Mouse (Mus musculus): ENCODE measurements around the gene Galnt16. TPM values are rescaled to one million over a fixed set of nuclear protein-coding genes. Genes with fewer than 3 reads are reported as not detected.

Galnt16 gene
- total RNA-seq (2023) = not detected

GRCm38 (mm10) chr12:80517977-80518376, at the start of gene Galnt16:
Gene Galnt16, plus strand, starts transcription at chr12:80518277.

GRCm38 (mm10) chr12:80643693-80644505, 125.8 kb downstream of the Galnt16 start, which contains the start of the genes Slc39a9 and Erh:
Gene Slc39a9, plus strand, starts transcription at chr12:80643883.
Gene Erh, minus strand, starts transcription at chr12:80644341.

Other genes starting within 250 kb of the Galnt16 start
- 39.9 TPM for gene Dcaf5, start 81.7 kb upstream of the Galnt16 start, total RNA-seq (2023)
- 50.9 TPM for gene Exd2, start 55.2 kb upstream of the Galnt16 start, total RNA-seq (2023)
- 31.5 TPM for gene Slc39a9, start 125.6 kb downstream of the Galnt16 start, total RNA-seq (2023)
- gene Erh, start 126.1 kb downstream of the Galnt16 start, total RNA-seq (2023) = 61.5 TPM
- not detected for gene Plekhd1, start 174.3 kb downstream of the Galnt16 start, total RNA-seq (2023)
- not detected for gene Ccdc177, start 242.4 kb downstream of the Galnt16 start, total RNA-seq (2023)

All from CD8-positive naive resting alpha-beta T cell, adult 57 days (primary cell).